Mouse (Mus musculus) midbrain, embryonic 12.5 days (tissue): ENCODE data around the gene Hps3. TPM values are rescaled to one million over a fixed set of nuclear protein-coding genes. Genes with fewer than 3 reads are reported as not detected.
"Not testable (repeated sequence)": the region's sequence is repeated elsewhere in the genome, so short reads cannot be mapped to it uniquely, and the experiment has no call there.

Source experiments
- ATAC-seq: fragments of 200-750 bp; cut with Nextera tagmentation; 2 replicates; pipeline ENCODE4 v1.8.0; 2017; ENCODE audit warnings: low read depth, moderate TSS enrichment, moderate library complexity; ENCODE audit not compliant: low FRiP score
- H3K27ac ChIP-seq: fragments of 300-500 bp; sonication (generic); replicated peaks from 2 replicates; pipeline ENCODE4 v1.5.1; 2016; ENCODE audit warnings: mild to moderate bottlenecking
- H3K27me3 ChIP-seq: fragments of 300-500 bp; sonication (generic); 2 replicates; pipeline ENCODE4 v1.6.1; 2016; ENCODE audit warnings: mild to moderate bottlenecking
- H3K36me3 ChIP-seq: fragments of 300-500 bp; sonication (generic); 2 replicates; pipeline ENCODE4 v1.6.1; 2016
- H3K4me1 ChIP-seq: fragments of 300-500 bp; sonication (generic); 2 replicates; pipeline ENCODE4 v1.6.1; 2016
- H3K4me2 ChIP-seq: fragments of 300-500 bp; sonication (generic); replicated peaks from 2 replicates; pipeline ENCODE4 v1.6.1; 2016; ENCODE audit warnings: mild to moderate bottlenecking, moderate library complexity
- H3K4me3 ChIP-seq: fragments of 300-500 bp; sonication (generic); 2 replicates; pipeline ENCODE4 v1.5.1; 2016; ENCODE audit warnings: mild to moderate bottlenecking
- H3K9ac ChIP-seq: fragments of 300-500 bp; sonication (generic); replicated peaks from 2 replicates; pipeline ENCODE4 v1.6.1; 2016; ENCODE audit warnings: mild to moderate bottlenecking, moderate library complexity
- H3K9me3 ChIP-seq: fragments of 300-500 bp; sonication (generic); 2 replicates; pipeline ENCODE4 v1.6.1; 2016; ENCODE audit warnings: mild to moderate bottlenecking
- WGBS: fragments of 180-500 bp; shearing (Covaris S2); methylation state at CpG from one replicate; pipeline ENCODE4 v1.1.7; 2016; 5-methylcytosine and 5-hydroxymethylcytosine counted together
- polyA plus RNA-seq: library from polyadenylated mRNA; unstranded; fragments of >200 nt; fragmentation: Nextera tagmentation; extraction: Ambion mirVana; gene quantifications from 2 replicates; pipeline ENCODE4 v1.2.1, GENCODE M21; 2016

Hps3 gene
- polyA plus RNA-seq, 1 experiment from 2014 or later, result 13.8 TPM

- 94% methylated on average over 2 of the region's 2 CpGs for WGBS
- ATAC-seq, result no peak
- Histone ChIP-seq H3K4me3 (no peak overlapping the region), H3K9me3 (no peaks in the 10 kb centered on the region), H3K27ac (no peak overlapping the region), H3K36me3 (no peaks in the 10 kb centered on the region), H3K4me2 (no peak overlapping the region), H3K4me1 (0 out of 2 replicates have a peak, but pooled peaks cover 2% of the 10 kb centered on the region), H3K9ac (no peak overlapping the region), H3K27me3 (no peaks in the 10 kb centered on the region)
Measured at GRCm38 (mm10) chr3:19961341-19961740, 73.8 kb downstream of the Hps3 start.

GRCm38 (mm10) chr3:19960570-19961114, 74.5 kb downstream of the Hps3 start:
- no peak for ATAC-seq
- Histone ChIP-seq H3K4me1 (0 out of 2 replicates have a peak, but pooled peaks cover 2% of the 10 kb centered on the region), H3K4me2 (no peak overlapping the region), H3K36me3 (no peaks in the 10 kb centered on the region), H3K4me3 (no peak overlapping the region), H3K9me3 (no peaks in the 10 kb centered on the region), H3K27ac (no peak overlapping the region), H3K9ac (no peak overlapping the region), H3K27me3 (no peaks in the 10 kb centered on the region)
- WGBS, result 77% methylated on average over 3 of the region's 3 CpGs

GRCm38 (mm10) chr3:19958983-19959382, 76.1 kb downstream of the Hps3 start:
- H3K9me3 ChIP-seq, result no peaks in the 10 kb centered on the region
- 74% methylated on average over 1 of the region's 1 CpGs for WGBS
- no peaks in the 10 kb centered on the region for H3K36me3 ChIP-seq
- no peak overlapping the region for H3K4me2 ChIP-seq
- no peak overlapping the region for H3K9ac ChIP-seq
- H3K4me1 ChIP-seq, result 0 out of 2 replicates have a peak, but pooled peaks cover 2% of the 10 kb centered on the region
- no peak overlapping the region for H3K27ac ChIP-seq
- no peaks in the 10 kb centered on the region for H3K27me3 ChIP-seq
- no peak overlapping the region for H3K4me3 ChIP-seq
- no peak for ATAC-seq

GRCm38 (mm10) chr3:19958031-19958430, 77.1 kb downstream of the Hps3 start:
- 0 out of 2 replicates have a peak, but pooled peaks cover 6% of the 10 kb centered on the region for H3K4me1 ChIP-seq
- H3K27me3 ChIP-seq, result no peaks in the 10 kb centered on the region
- H3K4me2 ChIP-seq, result no peak overlapping the region
- ATAC-seq, result no peak
- H3K9ac ChIP-seq, result no peak overlapping the region
- no peaks in the 10 kb centered on the region for H3K36me3 ChIP-seq
- H3K9me3 ChIP-seq, result no peaks in the 10 kb centered on the region
- no peak overlapping the region for H3K4me3 ChIP-seq
- no peak overlapping the region for H3K27ac ChIP-seq

- no peaks in the 10 kb centered on the region for H3K27me3 ChIP-seq
- H3K4me3 ChIP-seq, result no peak within 1 kb of the TSS
- H3K9ac ChIP-seq, result no peak within 1 kb of the TSS
- no peaks in the 10 kb centered on the region for H3K9me3 ChIP-seq
- no peaks in the 10 kb centered on the region for H3K36me3 ChIP-seq
- 31% methylated on average over 5 of the region's 5 CpGs for WGBS
- H3K4me1 ChIP-seq, result 0 out of 2 replicates have a peak, but pooled peaks cover 6% of the 10 kb centered on the region
- no peak within 1 kb of the TSS for H3K27ac ChIP-seq
- peak; percentile 56; the same call in 1 of the 2 replicates for ATAC-seq
- H3K4me2 ChIP-seq, result no peak within 1 kb of the TSS
Measured at GRCm38 (mm10) chr3:19956885-19957284, 78.2 kb downstream of the Hps3 start, which contains the start of gene Cp. Cp (plus strand) TSS chr3:19957054.

- Histone ChIP-seq H3K4me1 (0 out of 2 replicates have a peak, but pooled peaks cover 3% of the 10 kb centered on the region), H3K27ac (no peak overlapping the region), H3K4me3 (no peak overlapping the region), H3K4me2 (no peak overlapping the region), H3K9ac (no peak overlapping the region), H3K9me3 (no peaks in the 10 kb centered on the region), H3K27me3 (no peaks in the 10 kb centered on the region), H3K36me3 (no peaks in the 10 kb centered on the region)
- 19% methylated on average over 3 of the region's 3 CpGs for WGBS
- peak; percentile 34; the same call in 1 of the 2 replicates for ATAC-seq
Measured at GRCm38 (mm10) chr3:19953865-19954264, 81.2 kb downstream of the Hps3 start.

- ATAC-seq, result peak; percentile 38; the same call in 1 of the 2 replicates
- Histone ChIP-seq H3K4me3 (no peak overlapping the region), H3K27me3 (no peaks in the 10 kb centered on the region), H3K4me2 (no peak overlapping the region), H3K9ac (no peak overlapping the region), H3K4me1 (0 out of 2 replicates have a peak, but pooled peaks cover 3% of the 10 kb centered on the region), H3K27ac (no peak overlapping the region), H3K9me3 (no peaks in the 10 kb centered on the region), H3K36me3 (no peaks in the 10 kb centered on the region)
- 11% methylated on average over 1 of the region's 1 CpGs for WGBS
Measured at GRCm38 (mm10) chr3:19953425-19953824, 81.7 kb downstream of the Hps3 start.

GRCm38 (mm10) chr3:19949401-19949800, 85.7 kb downstream of the Hps3 start:
- H3K27ac ChIP-seq, H3K9ac ChIP-seq, H3K4me2 ChIP-seq, H3K9me3 ChIP-seq, H3K4me3 ChIP-seq, H3K27me3 ChIP-seq, ATAC-seq, H3K4me1 ChIP-seq, H3K36me3 ChIP-seq: not testable (repeated sequence)
- WGBS, result 94% methylated on average over 1 of the region's 1 CpGs

GRCm38 (mm10) chr3:19948552-19948951, 86.6 kb downstream of the Hps3 start:
- H3K36me3 ChIP-seq, result no peaks in the 10 kb centered on the region
- H3K4me3 ChIP-seq, result no peak overlapping the region
- no peak overlapping the region for H3K27ac ChIP-seq
- ATAC-seq, result no peak
- H3K4me2 ChIP-seq, result no peak overlapping the region
- no peaks in the 10 kb centered on the region for H3K27me3 ChIP-seq
- H3K9me3 ChIP-seq, result no peaks in the 10 kb centered on the region
- H3K9ac ChIP-seq, result no peak overlapping the region
- 0 out of 2 replicates have a peak, but pooled peaks cover 3% of the 10 kb centered on the region for H3K4me1 ChIP-seq

Other genes with a start within 250 kb of the Hps3 start
- gene Cp, start 78.3 kb downstream of the Hps3 start, polyA plus RNA-seq, result 5.9 and 7.6 TPM in 2 replicates
- 23.1 and 26.0 TPM in 2 replicates for gene Hltf, start 22.5 kb upstream of the Hps3 start, polyA plus RNA-seq
- 24.1 and 24.7 TPM in 2 replicates for gene Gyg, start 120.0 kb upstream of the Hps3 start, polyA plus RNA-seq
- gene Cpa3, start 206.9 kb upstream of the Hps3 start, polyA plus RNA-seq, result 0.26 and 0.48 TPM in 2 replicates
- not detected in 2 replicates for gene Cpb1, start 240.4 kb upstream of the Hps3 start, polyA plus RNA-seq